Mouse (Mus musculus): ENCODE measurements at regions not wholly inside any gene's neighbourhood (a gene's known extent, or its start where the extent isn't known, plus 50 kb on each side); places are given as distances from the start of the nearest gene placed in this dataset.

DNA sequence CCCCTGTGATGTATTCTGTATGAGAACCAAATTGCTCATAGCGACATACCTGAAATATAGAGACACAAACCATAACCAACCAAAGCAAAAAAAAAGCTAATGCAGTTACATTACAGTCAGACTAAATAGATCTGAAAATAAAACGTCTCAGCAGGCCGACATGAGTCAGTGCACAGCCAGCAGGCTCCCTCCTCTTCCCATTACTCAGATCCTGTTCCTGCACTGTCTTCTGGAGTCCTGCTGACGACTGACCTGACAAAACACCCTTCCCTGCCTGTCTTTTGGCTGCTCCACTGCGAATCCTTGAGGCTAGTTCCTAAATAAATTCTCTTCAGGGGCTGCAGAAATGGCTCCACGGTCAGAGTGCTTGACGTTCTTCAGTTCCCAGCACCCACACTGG lies 61.3 kb upstream of the 1600014C23Rik start:
- ATAC-seq (ENCODE audit: low FRiP score): no peak
- WGBS: 83% methylated on average over 7 of the region's 7 CpGs
- Histone ChIP-seq H3K9ac (no peak overlapping the region), H3K27ac (no peak overlapping the region), H3K27me3 (no peaks in the 10 kb centered on the region), H3K4me2 (no peak overlapping the region), H3K4me1 (replicated peaks) (no peaks in the 10 kb centered on the region), H3K9me3 (no peaks in the 10 kb centered on the region), H3K36me3 (no peaks in the 10 kb centered on the region), H3K4me3 (no peak overlapping the region)

- Histone ChIP-seq H3K4me3 (no peak overlapping the region), H3K4me2 (no peak overlapping the region), H3K27me3 (no peaks in the 10 kb centered on the region), H3K36me3 (no peaks in the 10 kb centered on the region), H3K4me1 (replicated peaks) (no peaks in the 10 kb centered on the region), H3K9ac (no peak overlapping the region), H3K27ac (no peak overlapping the region), H3K9me3 (no peaks in the 10 kb centered on the region)
- no peak for ATAC-seq (ENCODE audit: low FRiP score)
- 86% methylated on average over 8 of the region's 8 CpGs for WGBS
Measured at GRCm38 (mm10) chr17:45790959-45791520, 57.4 kb upstream of the 1600014C23Rik start.

GRCm38 (mm10) chr17:45789777-45790176 lies 56.1 kb upstream of the 1600014C23Rik start:
- ATAC-seq (ENCODE audit: low FRiP score): no peak
- no peak overlapping the region for H3K4me3 ChIP-seq
- H3K4me1 ChIP-seq (replicated peaks): no peaks in the 10 kb centered on the region
- WGBS: 69% methylated on average over 6 of the region's 6 CpGs
- no peak overlapping the region for H3K27ac ChIP-seq
- no peaks in the 10 kb centered on the region for H3K36me3 ChIP-seq
- no peak overlapping the region for H3K4me2 ChIP-seq
- no peak overlapping the region for H3K9ac ChIP-seq
- no peaks in the 10 kb centered on the region for H3K9me3 ChIP-seq
- H3K27me3 ChIP-seq: no peaks in the 10 kb centered on the region

GRCm38 (mm10) chr17:45784905-45785304 lies 51.3 kb upstream of the 1600014C23Rik start:
- no peaks in the 10 kb centered on the region for H3K27me3 ChIP-seq
- no peaks in the 10 kb centered on the region for H3K4me1 ChIP-seq (replicated peaks)
- WGBS: 85% methylated on average over 10 of the region's 10 CpGs
- no peak overlapping the region for H3K9ac ChIP-seq
- no peaks in the 10 kb centered on the region for H3K36me3 ChIP-seq
- no peak overlapping the region for H3K4me3 ChIP-seq
- no peak for ATAC-seq (ENCODE audit: low FRiP score)
- no peaks in the 10 kb centered on the region for H3K9me3 ChIP-seq
- H3K27ac ChIP-seq: no peak overlapping the region
- H3K4me2 ChIP-seq: no peak overlapping the region

DNA sequence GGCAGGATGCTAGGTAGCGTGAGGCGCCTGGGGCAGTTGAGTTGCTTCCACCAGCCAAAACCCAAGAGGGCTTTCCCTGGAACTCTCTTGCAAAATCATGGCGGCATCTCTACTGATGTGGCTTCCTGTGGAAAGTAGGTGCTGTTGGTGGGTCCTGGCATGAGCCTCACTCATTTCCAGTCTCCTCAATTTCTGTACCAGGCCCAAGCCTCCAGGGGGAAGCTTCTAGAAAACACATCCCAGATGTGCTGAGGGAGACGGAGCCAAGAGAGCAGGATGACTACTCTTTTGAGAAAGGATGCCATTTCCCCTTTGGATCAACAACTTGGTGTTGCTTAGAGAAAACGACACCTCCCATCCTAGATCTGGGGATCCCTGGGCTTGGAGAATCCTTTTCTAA lies 50.9 kb upstream of the 1600014C23Rik start:
- H3K4me1 ChIP-seq (replicated peaks): no peaks in the 10 kb centered on the region
- no peak overlapping the region for H3K4me3 ChIP-seq
- 95% methylated on average over 5 of the region's 5 CpGs for WGBS
- H3K9me3 ChIP-seq: no peaks in the 10 kb centered on the region
- H3K27me3 ChIP-seq: no peaks in the 10 kb centered on the region
- H3K4me2 ChIP-seq: no peak overlapping the region
- no peak overlapping the region for H3K27ac ChIP-seq
- no peak for ATAC-seq (ENCODE audit: low FRiP score)
- no peaks in the 10 kb centered on the region for H3K36me3 ChIP-seq
- no peak overlapping the region for H3K9ac ChIP-seq

All from hindbrain, embryonic 13.5 days (tissue).